ENCODE assay signal across 8 mouse cellular contexts in the genomic region with DNA sequence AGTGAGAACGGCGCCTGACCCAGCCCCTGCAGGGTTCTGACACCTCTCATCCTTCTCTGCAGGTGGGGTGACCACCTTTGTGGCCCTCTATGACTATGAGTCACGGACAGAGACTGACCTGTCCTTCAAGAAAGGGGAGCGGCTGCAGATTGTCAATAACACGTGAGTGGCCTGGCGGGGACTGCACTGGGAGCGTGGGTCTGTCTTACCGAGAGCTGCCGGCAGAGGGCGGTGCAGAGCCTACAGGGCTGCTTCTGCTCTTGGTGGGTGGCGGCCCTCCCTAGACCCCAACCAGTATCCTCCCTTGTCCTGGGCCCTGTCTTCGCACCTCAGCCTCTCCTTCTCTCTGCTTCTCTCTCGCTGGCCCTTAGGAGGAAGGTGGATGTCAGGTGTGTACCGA. TPM values are rescaled to one million over a fixed set of nuclear protein-coding genes. Genes with fewer than 3 reads are reported as not detected.
A peak's percentile ranks its signal among the peaks of the same experiment; 100 is the strongest.
DNase-seq lines count a peak whose midpoint lies in the region; ATAC-seq lines count a peak whose summit lies in the region.

No protein-coding gene starts in this region.

- peak; percentile 58 for DNase-seq in NIH3T3 (ENCODE audit: low read depth)
- DNase-seq in cerebellum, adult 8-10 months: peak; percentile 72
- peak; percentile 75 to 76 for DNase-seq in frontal cortex, postnatal 25 days (ENCODE audit: low spot score in 2 of 2)
- peak; percentile 71 to 87 for DNase-seq in left cerebral cortex, postnatal 10 days (ENCODE audit: extremely low spot score in 1 of 2, low spot score in 2 of 2)
- DNase-seq in right cerebral cortex, postnatal 4 days: peak; percentile 96

- peak overlapping the region; percentile 62 for H3K9ac ChIP-seq in hindbrain, embryonic 12.5 days

- H3K27ac ChIP-seq in hindbrain, embryonic 12.5 days: peak overlapping the region; percentile 85

- intact Hi-C loops in left cerebral cortex, postnatal 10 days (cut with DNase I): loop anchor here (2.0 to 5.0 kb wide), 2 partner anchors 108 to 171 kb away; no protein-coding TSS in a partner anchor

- H3K36me3 ChIP-seq in hindbrain, embryonic 12.5 days: peaks cover 12% of the 10 kb centered on the region

- H3K4me1 ChIP-seq in hindbrain, embryonic 12.5 days: peaks cover 59% of the 10 kb centered on the region

- no peaks in the 10 kb centered on the region for H3K9me3 ChIP-seq in hindbrain, embryonic 12.5 days (replicated peaks)

- H3K4me3 ChIP-seq in hindbrain, embryonic 12.5 days: no peak overlapping the region

- ATAC-seq in hindbrain, embryonic 12.5 days (ENCODE audit: low FRiP score): peak; percentile 6; the same call in 1 of the 2 replicates
- ATAC-seq in megakaryocyte-erythroid progenitor cell, adult 5-6 weeks (replicated peaks; ENCODE audit: low FRiP score, low TSS enrichment, poor library complexity, severe bottlenecking): peak; percentile 39; the same call in 1 of the 2 replicates
- ATAC-seq in erythroid progenitor cell, adult 5-6 weeks (replicated peaks; ENCODE audit: low FRiP score, poor library complexity, severe bottlenecking): no peak

- H3K4me2 ChIP-seq in hindbrain, embryonic 12.5 days (replicated peaks): 0 out of 2 replicates have a peak overlapping the region, but pooled peaks have one; percentile 6

- 16% methylated on average over 14 of the region's 14 CpGs for WGBS in hindbrain, embryonic 12.5 days

- no peaks in the 10 kb centered on the region for H3K27me3 ChIP-seq in hindbrain, embryonic 12.5 days

RNA-seq across cellular contexts. Expression of gene Src, which starts 40.2 kb away (rescaled TPM):
- polyA plus RNA-seq in hindbrain, embryonic 12.5 days (2016; fragmentation: Nextera tagmentation; extraction: Ambion mirVana): 33.6 and 35.1 TPM in 2 replicates
- 10 to 100 TPM; 83.6 to 84.2 TPM for total RNA-seq in left cerebral cortex, postnatal 10 days (2021)
- total RNA-seq in megakaryocyte-erythroid progenitor cell, adult 5-6 weeks (2014; fragmentation: Nextera tagmentation): 0.42 TPM in 1 of 2 replicates, not detected in the other
- 0.75 and 1.3 TPM in 2 replicates for total RNA-seq in megakaryocyte-erythroid progenitor cell, adult 5-6 weeks (2017)
- 0.36 and 0.42 TPM in 2 replicates for total RNA-seq in erythroid progenitor cell, adult 5-6 weeks (2015; ENCODE audit: low replicate concordance)
- total RNA-seq in erythroid progenitor cell, adult 5-6 weeks (2017; ENCODE audit: low replicate concordance): 0.39 and 1.1 TPM in 2 replicates

Comparison
In these comparisons a context has a peak if more than half of its experiments do, and no peak if none do; other contexts are left out.
1. RNA of gene Src, which starts 40.2 kb away (total RNA-seq): 83.6 to 84.2 TPM in left cerebral cortex, postnatal 10 days; 0.36 to 1.1 TPM in erythroid progenitor cell, adult 5-6 weeks and 0.42 to 1.3 TPM in megakaryocyte-erythroid progenitor cell, adult 5-6 weeks; every median in the first group is over 10 times any median in the second.
2. Peak in every context shown above with its lines, with median percentiles within 50 percentile points of each other: DNase-seq.